Mouse (Mus musculus) MEL (cell line): ENCODE measurements around the gene Mrps18a.

ENCODE experiments used
- CTCF ChIP-seq, 3 experiments: IDR thresholded peaks in 2 of 3; conservative IDR thresholded peaks in 1 of 3; 2 replicates each; pipeline ENCODE4 v1.5.1; 2011 to 2012; ENCODE audit warnings: low read length in 3 of 3, low read depth in 2 of 3, mild to moderate bottlenecking in 2 of 3, improper control_type of control experiment in 1 of 3, inconsistent platforms in 1 of 3, mixed read lengths in 1 of 3, moderate library complexity in 1 of 3; ENCODE audit not compliant: control insufficient read depth in 1 of 3, insufficient read depth in 1 of 3, poor library complexity in 1 of 3, severe bottlenecking in 1 of 3
- MAFK ChIP-seq: IDR thresholded peaks from 2 replicates; pipeline ENCODE4 v1.6.1; 2011; ENCODE audit warnings: low read depth, mild to moderate bottlenecking, low read length, improper control_type of control experiment, borderline replicate concordance
- MAX ChIP-seq: IDR thresholded peaks from 2 replicates; pipeline ENCODE4 v1.6.1; 2011; ENCODE audit warnings: low read length, improper control_type of control experiment
- POLR2A ChIP-seq, 2 experiments: IDR thresholded peaks; 2 replicates each; pipeline ENCODE4 v1.6.1; 2011 to 2012; ENCODE audit warnings: low read length in 2 of 2, mild to moderate bottlenecking in 2 of 2, control low read depth in 1 of 2, improper control_type of control experiment in 1 of 2, low read depth in 1 of 2, moderate library complexity in 1 of 2; ENCODE audit not compliant: control insufficient read depth in 1 of 2, insufficient read depth in 1 of 2, poor library complexity in 1 of 2

DNA sequence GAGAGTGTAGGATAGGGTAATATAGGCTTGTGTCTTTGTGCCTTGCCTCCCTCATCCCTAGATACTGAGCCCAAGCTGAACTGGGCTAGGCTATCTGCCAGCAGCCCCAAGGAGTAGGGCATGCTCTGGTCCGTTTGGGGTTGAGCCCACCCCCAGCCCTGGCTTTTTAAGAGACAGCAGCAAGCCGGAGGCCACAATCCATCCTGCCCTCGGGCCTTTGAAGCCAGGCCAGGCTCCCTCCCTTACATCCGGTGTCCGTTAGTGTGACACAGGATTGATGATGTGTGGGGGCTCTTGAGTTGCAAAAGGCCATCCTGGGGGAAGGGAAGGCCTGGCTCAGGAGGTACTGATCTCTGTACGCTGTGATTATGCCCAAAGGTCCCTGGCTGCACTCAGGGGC, 15.8 kb downstream of the Mrps18a start:
- no peak for TF ChIP-seq POLR2A (IDR thresholded peaks at IDR 0.05; ENCODE audit: control insufficient read depth in 1 of 2, insufficient read depth in 1 of 2, low read depth in 1 of 2, low read length in 2 of 2, poor library complexity in 1 of 2)
- no peak for TF ChIP-seq MAX
- no peak for TF ChIP-seq MAFK
- no peak for TF ChIP-seq CTCF (IDR thresholded peaks at IDR 0.05 in 2 of 3, conservative IDR thresholded peaks at IDR 0.05 in 1 of 3; ENCODE audit: control insufficient read depth in 1 of 3, insufficient read depth in 1 of 3, low read depth in 2 of 3, low read length in 3 of 3, poor library complexity in 1 of 3, severe bottlenecking in 1 of 3)
